Mouse (Mus musculus): ENCODE data around the gene Cyp2ab1.
"Not testable (repeated sequence)": the region's sequence is repeated elsewhere in the genome, so short reads cannot be mapped to it uniquely, and the experiment has no call there.

Cyp2ab1 gene

DNA sequence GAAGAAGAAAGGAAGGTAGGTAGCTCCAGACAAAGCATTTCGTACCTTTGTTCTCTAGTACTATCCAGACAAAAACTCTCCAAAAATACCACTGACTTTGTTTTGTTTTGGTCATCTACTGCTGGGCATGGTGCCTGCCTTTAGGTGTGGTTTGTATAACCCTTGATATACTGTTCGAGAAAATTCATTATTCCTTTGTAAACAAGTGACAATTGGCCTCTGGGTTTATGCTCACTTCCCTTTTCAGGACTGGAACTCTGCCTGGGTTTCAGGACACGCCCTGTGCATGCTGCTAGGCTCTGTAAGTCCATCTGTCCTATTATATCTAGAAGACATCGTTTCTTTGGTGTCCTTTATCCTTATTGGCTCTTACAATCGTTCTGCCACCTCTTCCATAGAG, at the start of gene Cyp2ab1:
Gene Cyp2ab1 (minus strand): TSS at position 119 of the 400 bp plus-strand sequence.
- no peak for DNase-seq

DNA sequence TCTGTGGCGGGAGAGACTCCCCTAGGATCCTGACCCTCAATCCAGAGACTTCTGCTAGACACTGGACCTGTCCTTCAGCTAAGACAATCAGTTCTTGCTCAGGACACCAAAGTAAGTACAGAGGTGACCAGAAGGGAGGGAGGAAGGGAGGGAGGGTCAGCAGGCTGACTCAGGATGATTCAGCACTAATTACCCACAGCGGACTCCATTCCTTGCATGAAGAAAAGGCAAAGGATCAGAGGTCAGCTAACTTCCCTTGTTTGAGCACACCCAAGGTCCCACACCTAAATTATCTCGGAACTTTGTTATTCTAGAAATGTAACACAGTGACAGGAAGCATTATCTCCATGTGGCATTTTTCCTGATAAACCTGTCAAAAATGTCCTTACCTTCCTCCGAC, 46.5 kb upstream of the Cyp2ab1 start:
- DNase-seq, result no peak

DNA sequence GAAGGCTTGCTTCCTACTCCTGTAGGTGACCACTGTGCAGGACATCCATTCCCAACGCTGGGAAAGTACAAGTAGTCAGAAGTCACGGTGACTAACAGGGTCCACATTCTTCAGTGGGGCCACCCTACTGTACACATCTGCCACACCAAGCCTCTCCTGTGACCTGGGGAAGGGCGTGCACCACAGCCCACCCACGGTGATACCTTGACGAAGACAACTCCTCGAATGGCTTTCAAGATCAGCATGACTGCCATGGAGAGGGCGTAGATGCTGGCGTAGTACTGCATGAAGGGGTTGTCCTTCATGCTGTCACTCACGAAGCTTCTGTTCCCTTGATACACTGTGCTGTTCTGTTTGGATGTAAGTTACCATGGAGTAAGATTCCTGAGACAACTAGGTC, 43.0 kb upstream of the Cyp2ab1 start:
- no peak for DNase-seq

DNA sequence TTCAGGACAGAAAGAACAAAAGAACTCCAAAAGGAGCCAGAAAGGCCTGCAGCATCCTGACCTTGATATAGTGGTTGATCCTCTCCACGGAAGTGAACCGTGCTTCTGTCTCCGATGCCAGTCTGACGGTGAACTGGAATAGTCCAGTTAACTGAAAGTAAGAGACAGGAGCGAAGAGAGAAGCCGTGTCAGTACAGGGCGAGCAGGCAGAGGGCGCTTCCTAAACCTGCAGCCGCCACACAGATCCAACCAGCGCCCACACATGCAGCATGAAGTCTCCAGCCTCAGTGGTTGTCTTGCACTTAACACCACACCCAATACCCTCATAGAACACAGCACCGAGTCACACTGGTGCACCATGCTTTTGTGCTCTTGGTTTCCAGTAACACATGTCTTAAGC, 36.9 kb upstream of the Cyp2ab1 start:
- no peak for DNase-seq

DNA sequence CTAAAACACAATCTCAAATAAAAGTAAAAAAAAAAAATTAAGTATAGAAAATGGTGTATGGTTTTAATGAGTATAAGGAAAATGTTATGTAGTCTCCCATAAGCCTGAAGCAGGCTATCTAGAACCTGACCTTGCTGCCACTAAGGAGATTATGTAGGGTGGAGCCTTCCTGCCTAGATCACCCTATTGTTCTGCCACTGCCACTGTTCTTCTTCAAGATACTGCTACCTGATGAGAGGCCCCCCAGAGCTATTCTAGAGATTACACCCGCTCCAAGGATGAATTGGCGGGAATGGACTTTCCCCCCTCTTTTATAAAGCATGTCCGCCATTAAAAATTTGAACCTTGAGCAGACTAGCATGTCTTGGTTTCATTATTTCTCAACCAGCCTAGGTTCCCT, 36.3 kb upstream of the Cyp2ab1 start:
- not testable (repeated sequence) for DNase-seq

DNA sequence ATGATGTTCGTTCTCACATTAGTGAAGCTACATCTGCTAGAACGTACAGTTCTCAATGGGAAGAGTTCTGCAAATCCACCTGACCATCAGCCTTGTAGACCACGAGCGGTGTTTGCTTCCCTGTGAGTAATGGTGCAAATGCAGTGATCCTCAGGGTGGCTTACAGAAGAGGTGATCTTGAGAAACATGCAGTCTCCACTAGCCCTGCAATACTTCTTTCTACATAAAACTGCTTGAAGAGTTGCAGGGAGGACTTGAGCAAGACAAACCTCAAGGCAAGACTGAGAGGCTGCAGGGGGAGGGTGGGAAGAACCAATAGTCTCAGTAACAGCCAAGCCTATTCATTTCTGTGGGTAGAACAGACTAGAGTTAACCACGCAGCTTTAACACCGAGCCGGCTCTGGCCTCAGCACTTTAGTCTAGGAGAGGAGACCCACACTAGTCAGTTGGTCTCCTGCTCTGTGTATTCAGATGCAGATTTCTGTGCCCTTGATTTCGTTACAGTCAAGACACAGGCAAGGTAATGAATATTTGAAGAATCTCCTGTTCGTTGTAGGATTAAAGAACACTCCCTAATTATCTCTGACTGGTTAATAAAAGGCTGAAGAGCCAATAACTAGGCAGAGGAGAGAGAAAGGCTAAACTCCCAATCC, 34.6 kb upstream of the Cyp2ab1 start:
- no peak for DNase-seq

DNA sequence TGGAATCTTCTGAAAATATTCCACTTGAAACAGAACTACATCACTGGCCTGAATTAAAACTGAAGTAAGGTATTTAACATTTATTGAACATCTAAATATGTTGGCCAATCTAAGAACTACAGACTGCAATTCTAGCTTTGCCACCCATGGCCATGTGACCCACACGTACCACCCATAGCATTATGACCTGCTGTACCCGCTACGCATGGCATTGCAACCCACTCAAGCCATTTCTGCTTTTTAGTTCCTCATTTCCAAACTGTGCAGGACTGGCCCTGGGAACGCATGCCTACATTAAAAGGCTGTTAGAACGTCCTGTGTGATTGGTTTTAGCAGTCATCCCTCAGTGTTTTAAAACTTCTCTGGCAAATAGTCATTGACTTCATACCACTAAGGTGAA, 32.6 kb upstream of the Cyp2ab1 start:
- no peak for DNase-seq

DNA sequence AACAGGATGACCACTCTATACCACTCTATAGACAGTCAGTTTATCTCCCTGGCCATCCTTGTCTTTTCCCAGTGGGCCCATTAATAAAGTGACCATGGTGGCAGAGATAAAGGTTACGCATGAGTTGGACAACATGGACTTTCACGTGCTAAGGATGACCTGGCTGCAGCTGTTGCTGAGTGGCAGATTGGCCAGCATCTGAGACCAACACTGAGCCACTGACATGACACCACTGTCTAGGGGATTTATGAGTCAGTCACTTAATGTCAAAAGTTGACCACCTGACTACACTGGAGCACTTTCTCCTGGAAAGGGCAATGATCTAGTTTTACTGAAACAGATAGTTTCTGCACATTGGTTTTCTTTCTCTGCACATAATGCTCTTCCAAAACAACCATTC, 29.6 kb upstream of the Cyp2ab1 start:
- DNase-seq, result no peak

DNA sequence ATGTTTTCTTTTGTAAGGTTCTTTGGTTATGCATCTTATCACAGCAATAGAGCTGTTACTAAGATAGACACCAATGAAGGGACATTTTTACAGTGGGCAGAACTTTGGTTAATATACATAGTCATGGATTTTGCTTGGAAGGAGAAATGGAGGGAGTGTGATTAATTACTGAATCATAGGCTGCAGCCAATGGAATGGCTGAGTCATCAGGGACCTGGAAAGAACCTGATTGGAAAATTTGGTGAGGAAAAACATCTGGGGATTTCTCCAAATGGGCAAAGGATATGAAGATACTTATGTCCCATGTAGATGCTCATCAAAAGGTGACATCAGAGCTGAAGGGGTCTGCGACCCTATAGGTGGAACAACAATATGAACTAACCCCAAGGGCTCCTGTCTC, 28.8 kb upstream of the Cyp2ab1 start:
- DNase-seq, result no peak

DNA sequence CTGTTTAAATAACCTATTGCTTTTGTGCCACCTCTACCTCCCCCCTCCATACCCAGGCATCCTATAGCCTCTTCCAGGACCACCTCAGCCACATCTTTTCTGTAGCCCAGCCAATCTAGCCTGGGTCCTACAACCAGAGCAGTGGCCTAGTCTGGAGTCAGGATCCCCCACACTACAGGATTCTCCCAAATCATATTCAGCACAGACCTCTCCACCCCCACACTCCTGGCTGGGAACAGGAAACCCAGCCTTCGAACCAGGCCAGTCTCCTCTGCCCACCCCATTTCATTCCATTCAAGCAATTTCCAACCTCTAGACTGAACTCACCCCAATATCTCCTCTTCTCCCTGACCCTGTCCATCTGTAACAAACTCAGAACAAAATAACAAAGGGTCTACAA, 20.3 kb upstream of the Cyp2ab1 start:
- DNase-seq, result no peak

DNA sequence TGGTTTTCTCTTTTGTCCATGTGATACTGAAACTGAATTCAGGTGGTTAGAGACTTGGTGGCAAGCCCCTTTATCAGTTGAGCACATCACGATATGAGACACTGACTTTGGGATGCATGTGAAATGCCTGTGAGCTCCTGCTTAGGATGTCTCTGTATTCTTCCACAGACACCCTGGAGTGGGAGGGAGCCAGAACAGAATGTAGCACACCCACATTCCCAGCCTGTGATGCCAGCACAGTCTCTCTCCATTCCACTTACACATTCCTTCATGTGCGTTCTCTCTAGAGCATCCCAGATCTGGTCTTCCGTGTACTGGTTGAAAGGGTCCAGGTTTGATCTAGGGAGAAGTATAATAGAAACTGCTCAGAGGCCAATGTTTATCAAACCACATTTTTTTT, 13.4 kb upstream of the Cyp2ab1 start:
- DNase-seq, result no peak

DNA sequence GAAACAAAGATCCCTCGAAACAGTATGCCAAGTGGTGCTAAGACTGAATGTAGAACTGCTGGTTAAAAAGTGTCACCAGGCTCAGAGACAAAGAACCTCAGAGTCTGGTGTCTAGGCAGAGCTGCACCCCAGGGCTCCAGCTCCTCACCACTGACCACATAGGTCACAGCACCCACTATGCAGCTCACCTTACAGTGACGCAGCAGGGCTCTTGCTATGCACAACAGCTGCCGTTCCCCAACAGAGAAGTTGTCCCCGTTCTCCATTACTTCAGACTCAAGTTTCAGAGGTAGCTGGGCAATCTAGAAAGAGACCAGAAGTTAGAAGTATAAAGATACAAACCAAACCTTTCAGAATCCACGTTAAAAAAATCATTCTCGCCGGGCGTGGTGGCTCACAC, 9.7 kb upstream of the Cyp2ab1 start:
- no peak for DNase-seq

DNA sequence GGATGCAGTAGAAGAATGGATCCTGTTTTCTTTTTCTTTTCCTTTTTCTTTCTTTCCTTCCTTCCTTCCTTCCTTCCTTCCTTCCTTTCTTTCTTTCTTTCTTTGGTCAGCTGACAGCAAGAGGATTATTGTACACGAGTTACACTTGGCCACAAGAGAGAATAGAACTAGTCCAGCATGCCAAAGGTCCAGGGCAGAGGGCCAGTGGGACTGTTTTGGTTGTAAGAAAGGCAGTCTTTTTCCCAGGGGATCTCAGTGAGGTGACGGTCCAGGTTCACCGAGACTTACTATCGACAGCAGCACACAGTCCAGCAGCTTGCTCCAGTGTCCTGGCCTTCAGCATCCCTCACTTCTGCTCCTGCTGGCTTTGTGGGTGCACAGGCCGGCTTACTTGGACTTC, 3.1 kb upstream of the Cyp2ab1 start:
- DNase-seq, result no peak

DNA sequence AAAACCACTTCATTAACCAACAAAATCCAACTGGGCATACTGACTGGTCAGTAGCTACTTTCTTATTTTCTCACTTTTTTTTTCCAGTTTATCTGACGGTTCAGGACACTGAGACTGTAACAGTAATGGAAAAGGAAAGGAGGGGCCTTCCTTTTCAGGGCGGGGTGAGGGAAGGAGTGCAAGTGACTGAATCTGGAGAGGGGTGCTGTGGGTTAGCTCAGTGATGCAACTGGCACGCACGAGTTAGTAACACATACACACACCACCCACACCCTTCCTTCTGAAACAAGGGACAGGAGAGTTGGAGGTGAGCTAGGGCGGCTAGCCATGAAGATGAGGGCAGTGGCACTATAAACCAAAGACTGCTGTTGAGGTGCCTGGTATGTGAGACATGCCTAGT, 1.3 kb downstream of the Cyp2ab1 start:
- DNase-seq, result no peak

DNA sequence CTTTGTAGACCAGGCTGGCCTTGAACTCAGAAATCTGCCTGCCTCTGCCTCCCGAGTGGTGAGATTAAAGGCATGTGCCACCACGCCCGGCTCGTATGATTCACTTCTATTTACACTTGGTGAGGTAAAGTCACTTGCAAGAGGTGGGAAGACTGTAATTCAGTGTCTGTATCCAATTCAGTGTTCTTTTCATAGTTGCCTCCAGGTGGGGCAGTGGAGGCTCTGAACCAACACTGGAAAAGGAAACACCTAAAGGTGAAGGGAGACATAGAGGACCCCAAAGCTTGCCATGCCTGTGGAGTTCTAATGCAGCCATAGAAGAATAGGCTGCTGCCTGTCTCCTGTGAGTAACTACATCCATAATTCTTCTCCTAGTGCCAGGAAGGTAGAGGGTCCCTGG, 2.9 kb downstream of the Cyp2ab1 start:
- DNase-seq, result no peak

DNA sequence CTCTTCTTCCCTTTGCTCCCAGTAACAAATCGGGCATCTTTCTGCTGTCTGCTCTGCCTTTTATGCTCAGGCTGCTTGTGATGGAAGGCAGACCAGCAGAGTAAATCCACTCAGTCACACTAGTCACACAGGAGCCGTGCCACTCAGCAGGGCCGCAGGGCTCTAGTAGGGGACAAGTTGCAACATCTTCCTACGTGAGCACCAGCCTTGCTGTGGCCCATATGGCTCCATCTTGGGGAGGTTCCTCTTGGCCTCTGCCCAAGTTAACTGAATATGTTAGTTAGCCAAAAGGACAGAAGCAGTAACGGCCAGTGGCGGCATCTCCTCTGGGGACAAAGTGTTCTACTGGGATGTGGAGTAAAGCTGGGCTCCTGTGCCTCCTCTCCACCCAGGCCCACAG, 8.4 kb downstream of the Cyp2ab1 start:
- no peak for DNase-seq

DNA sequence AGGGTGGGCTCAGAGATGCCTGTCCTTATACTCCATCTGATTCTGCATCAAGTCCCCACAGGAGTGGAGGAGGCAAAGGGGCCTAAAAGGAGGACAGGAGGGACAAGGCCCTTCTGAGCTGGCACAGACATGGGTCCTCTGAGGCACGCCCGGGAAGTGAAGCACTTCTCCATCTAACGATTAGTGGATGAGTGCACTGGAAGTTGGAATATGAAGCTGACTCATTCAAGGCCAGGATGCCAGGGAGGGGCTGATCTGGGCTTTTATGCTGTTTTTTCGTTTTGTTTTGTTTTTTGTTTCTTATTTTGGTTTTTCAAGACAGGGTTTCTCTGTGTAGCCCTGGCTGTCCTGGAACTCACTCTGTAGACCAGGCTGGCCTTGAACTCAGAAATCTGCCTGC, 9.9 kb downstream of the Cyp2ab1 start:
- DNase-seq, result no peak

DNA sequence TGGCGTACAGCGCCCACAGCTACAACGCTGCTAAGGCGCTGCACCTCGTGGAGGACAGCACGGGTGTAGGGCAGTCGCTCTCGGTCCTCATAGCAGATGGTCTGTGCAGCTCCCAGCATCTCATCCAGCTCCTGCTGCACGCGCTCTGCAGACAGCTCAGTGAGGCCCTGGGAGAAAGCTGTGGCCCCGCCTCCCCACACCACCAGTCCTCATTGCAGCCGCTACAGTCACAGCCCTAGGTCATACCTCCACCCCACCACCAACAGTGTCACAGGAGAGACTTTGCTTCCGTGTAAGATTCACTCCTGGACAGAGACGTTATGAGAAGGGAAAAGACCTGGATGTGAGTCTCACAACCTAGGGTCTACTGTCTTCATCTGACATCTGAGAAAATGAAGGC, 12.9 kb downstream of the Cyp2ab1 start:
- no peak for DNase-seq

DNA sequence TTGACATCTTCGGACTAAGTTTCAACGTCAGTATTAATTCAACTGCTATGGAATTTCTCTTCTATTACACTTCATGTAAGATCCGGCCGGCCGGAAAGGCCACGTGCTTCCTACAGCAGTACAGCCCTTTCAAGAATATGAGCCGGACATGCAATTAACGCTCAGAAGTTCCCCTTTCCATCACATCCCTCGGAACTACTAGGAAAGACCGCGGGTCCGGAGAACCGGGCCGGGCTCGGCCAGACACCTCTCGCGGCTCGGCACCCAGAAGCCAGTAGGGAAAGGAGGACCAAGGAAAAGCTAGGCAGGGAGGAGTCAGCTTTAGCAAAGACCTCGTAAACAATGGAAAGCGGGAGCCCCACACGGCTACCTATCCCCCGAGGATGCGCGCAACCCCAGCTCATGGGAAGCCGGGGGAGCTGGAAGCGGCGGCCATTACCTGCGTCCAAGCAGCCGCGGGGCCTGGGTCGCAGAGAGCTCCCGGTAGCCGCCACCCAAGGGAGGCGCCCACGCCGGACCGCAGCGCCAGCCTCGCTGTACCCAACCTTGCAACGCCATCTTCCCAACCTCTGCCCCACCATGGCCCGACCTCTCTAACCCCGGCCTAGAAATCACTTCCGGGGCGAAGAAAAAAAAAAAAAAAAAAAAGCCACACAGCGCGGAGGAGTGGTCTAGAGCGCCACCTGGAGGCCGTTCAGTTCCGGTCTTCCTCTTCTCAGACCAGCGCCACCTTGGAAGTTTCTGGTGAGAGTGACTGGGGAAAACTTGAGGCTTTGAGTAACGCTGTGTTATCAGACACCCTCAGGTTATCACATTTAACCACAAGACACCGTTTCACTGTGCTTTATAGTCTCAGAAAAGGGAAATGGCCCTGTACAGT, 23.2 kb downstream of the Cyp2ab1 start, which contains the start of gene Parl:
Gene Parl (minus strand): TSS at position 618 of the 880 bp plus-strand sequence.
- DNase-seq, result peak; percentile 89 to 93

DNA sequence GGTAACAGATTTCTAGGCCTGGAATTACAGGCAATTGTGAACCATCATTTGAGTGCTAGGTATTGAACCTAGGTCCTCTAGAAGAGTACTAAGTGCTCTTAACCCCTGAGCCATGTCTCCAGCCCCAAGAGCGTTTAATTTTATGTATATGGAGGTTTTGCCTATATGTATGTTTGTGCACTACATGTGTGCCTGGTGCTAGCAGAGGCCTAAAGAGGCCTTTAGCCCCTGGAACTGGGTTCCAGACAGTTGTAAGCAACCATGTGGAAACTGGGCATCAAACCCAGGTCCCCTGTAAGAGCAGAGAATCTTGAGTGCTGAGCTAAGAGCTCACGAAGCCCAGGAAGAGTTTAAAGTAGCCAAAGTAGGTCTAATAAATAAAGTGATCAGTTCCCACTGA, 25.1 kb downstream of the Cyp2ab1 start:
- no peak for DNase-seq

DNA sequence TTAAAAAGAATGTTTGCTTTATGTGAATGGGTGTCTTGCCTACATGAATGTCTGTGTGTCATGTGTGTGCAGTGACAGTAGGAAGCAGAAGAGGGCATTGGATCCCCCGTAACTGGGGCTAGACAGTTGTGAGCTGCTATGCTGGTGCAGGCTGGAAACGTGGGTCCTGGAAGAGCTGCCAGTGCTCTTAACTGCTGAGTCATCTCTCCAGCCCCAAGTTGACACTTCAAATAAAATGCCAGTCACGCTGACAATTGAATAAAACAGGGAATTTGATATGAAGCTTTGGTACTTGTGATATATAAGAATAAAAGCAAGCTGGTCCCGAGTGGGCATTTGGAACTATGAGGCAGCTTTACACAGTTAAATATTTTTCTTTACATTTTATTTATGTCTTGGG, 45.0 kb downstream of the Cyp2ab1 start:
- DNase-seq, result no peak

DNA sequence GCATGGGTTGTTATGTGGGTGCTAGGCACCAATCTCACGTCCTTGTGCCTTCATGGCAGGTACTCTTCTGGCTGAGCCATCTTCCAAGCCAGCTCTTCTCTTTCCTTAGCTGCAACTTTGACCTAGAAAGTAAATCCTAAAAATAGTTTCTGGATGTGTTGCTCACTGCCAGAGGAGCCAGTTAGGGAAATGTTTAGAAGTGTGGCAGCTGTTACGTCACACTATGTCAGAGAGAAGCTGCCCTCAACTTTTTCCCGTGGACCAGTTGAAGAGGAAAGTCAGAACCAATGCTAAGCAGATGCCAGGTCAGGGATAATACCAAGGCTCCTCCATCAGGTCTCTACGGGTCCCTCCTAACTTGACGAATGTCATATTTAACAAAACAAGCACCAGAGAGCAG, 45.8 kb downstream of the Cyp2ab1 start:
- DNase-seq, result no peak

DNA sequence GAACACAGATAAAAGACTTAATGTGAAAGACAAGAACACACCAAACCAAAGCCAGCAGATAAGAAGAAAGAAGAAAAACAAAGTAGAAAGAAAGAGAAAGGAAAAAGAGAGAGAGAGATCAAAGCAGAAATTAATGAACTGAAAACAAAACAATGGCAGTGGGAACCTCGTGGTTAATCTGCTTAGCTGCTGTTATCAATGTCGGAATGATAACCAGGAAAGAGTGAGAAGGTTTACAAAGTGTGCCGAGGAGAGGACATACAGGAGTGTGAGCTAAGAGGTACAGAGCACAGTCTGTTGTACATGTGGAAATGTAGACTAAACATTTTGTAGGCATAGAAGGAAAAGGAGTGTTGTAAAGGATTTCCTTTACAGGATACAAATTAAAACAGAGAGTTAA, 52.2 kb downstream of the Cyp2ab1 start:
- DNase-seq, result no peak

DNA sequence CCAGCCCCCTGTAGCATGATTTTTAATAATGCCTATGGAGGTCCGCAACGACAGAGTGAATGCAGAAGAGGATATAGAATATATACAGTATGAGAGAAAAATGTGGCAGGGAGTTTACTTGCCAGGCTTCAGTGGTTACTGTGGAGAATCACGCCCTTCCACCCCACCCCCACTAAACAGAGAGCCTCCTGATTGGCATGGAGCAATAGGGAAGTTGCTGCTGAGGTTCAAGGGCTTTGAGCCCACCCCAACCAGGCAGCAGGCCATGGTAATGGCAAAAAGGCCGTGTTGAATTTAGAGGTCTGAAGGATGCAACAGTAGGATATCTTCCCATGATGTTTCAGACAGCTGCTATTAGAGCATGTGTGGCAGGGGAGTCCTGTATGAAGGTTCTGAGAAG, 53.9 kb downstream of the Cyp2ab1 start:
- DNase-seq, result no peak

DNA sequence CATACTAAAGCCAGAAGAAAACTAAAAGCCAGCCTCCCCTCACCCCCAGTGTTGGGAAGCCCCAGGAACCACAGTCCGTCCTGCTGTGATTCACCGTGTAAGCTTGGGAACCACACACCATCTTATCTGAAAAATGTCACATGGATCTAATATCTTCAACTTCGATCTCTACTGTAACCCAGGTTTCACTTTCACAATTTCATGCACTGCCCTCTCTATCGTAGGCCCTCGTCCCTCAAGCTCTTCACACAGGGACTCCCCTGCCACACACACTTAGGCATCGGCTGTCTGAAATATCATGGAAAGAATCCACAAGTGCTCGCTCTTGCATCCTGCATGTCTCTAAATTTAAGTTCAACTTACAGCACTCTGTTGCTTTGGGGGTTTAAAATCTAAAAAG, 60.1 kb downstream of the Cyp2ab1 start:
- no peak for DNase-seq
